ENCODE assay signal across 28 mouse cellular contexts in the genomic region with DNA sequence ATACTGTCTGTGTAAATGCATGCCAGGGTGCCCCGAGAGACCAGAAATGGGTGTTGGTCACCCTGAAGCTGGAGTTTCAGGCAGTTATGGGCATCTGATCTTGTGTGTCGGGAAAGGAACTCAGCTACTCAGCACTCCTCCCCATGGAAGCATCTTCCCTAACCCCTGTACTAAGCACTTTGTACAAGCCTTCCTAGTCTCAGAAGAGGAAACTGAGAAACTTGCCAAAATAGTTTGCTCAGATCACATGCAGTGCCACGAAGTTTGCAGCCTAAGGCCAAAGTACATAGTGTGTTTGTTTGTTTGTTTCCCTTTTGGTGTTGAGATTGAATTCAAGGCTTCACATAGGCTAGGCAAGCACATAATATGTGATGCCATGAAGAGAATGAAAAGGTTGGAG. TPM values are rescaled to one million over a fixed set of nuclear protein-coding genes. Genes with fewer than 3 reads are reported as not detected.
DNase-seq lines count a peak whose midpoint lies in the region; ATAC-seq and TF ChIP-seq lines count a peak whose summit lies in the region.
"Had no signal": no experiment of that assay in that cellular context is flagged by ENCODE, and none has a peak within 500 bp of the region (broad histone marks: within the 10 kb centered on the region; RNA-seq: fewer than 3 reads in every experiment).

No protein-coding gene starts in this region.

- DNase-seq in gastrocnemius, adult 2 months, result no peak
- no peak for DNase-seq in gastrocnemius, adult 8-10 months (ENCODE audit: low spot score in 2 of 2)
- peak; percentile 66 to 76 for DNase-seq in kidney, adult 8-10 months
- no peak for DNase-seq in kidney, postnatal 4 days
- DNase-seq in liver, adult 2 months (ENCODE audit: extremely low read depth, low read depth, low spot score), result peak; percentile 85
- DNase-seq in kidney, postnatal 36 days, result peak; percentile 70 to 73
- no peak for DNase-seq in forebrain, embryonic 14.5 days (ENCODE audit: low spot score)
- DNase-seq: adrenal gland, adult 8-10 months; cerebellum, adult 18-20 months; cerebellum, postnatal 10 days; gastrocnemius, postnatal 10 days; heart, postnatal 36 days; liver; thymus, postnatal 14 days had no signal

- peaks cover 11% of the 10 kb centered on the region for H3K4me1 ChIP-seq in liver, adult 2 months (ENCODE audit: control insufficient read depth, insufficient read depth, low read length)
- 0 out of 2 replicates have a peak, but pooled peaks cover 6% of the 10 kb centered on the region for H3K4me1 ChIP-seq in liver, embryonic 12.5 days
- H3K4me1 ChIP-seq in forebrain, embryonic 14.5 days (ENCODE audit: control insufficient read depth, insufficient read depth, low read length), result peaks cover 2% of the 10 kb centered on the region; the same call in 1 of the 2 replicates
- H3K4me1 ChIP-seq: embryonic facial prominence, embryonic 13.5 days; hindbrain, embryonic 12.5 days; midbrain, embryonic 13.5 days had no signal

- WGBS in liver, adult 2 months, result 33% methylated on average over 3 of the region's 3 CpGs
- 57% methylated on average over 3 of the region's 3 CpGs for WGBS in liver, embryonic 12.5 days (ENCODE audit: insufficient replicate concordance)
- 87% methylated on average over 3 of the region's 3 CpGs for WGBS in forebrain, embryonic 14.5 days

- no peak overlapping the region for H3K9ac ChIP-seq in liver, adult 2 months (ENCODE audit: low read depth, low read length)
- H3K9ac ChIP-seq in liver, embryonic 12.5 days, result no peak overlapping the region
- no peak overlapping the region for H3K9ac ChIP-seq in forebrain, embryonic 14.5 days (ENCODE audit: low read length)
- H3K9ac ChIP-seq: embryonic facial prominence, embryonic 13.5 days; heart, embryonic 15.5 days; hindbrain, embryonic 12.5 days; lung, embryonic 15.5 days; midbrain, embryonic 13.5 days had no signal

- H3K27me3 ChIP-seq in liver, adult 2 months (ENCODE audit: control insufficient read depth, insufficient read depth, low read length), result no peaks in the 10 kb centered on the region
- H3K27me3 ChIP-seq in liver, embryonic 12.5 days (replicated peaks), result no peaks in the 10 kb centered on the region
- H3K27me3 ChIP-seq in forebrain, embryonic 14.5 days (replicated peaks; ENCODE audit: control insufficient read depth, insufficient read depth, low read length), result no peaks in the 10 kb centered on the region
- H3K27me3 ChIP-seq: CH12.LX; embryonic facial prominence, embryonic 13.5 days; heart, embryonic 15.5 days; hindbrain, embryonic 12.5 days; lung, embryonic 15.5 days; midbrain, embryonic 13.5 days had no signal

- no peak overlapping the region for H3K4me2 ChIP-seq in liver, embryonic 12.5 days
- no peak overlapping the region for H3K4me2 ChIP-seq in forebrain, embryonic 14.5 days (ENCODE audit: low read length)
- H3K4me2 ChIP-seq: embryonic facial prominence, embryonic 13.5 days; heart, embryonic 15.5 days; hindbrain, embryonic 12.5 days; lung, embryonic 15.5 days; midbrain, embryonic 13.5 days had no signal

- peaks cover 5% of the 10 kb centered on the region; the same call in 1 of the 2 replicates for H3K79me2 ChIP-seq in liver, adult 2 months (ENCODE audit: control insufficient read depth, insufficient read depth, low read length)

- H3K27ac ChIP-seq in gastrocnemius, adult 2 months, result peak overlapping the region; percentile 38
- peak overlapping the region; percentile 25; the same call in 1 of the 2 replicates for H3K27ac ChIP-seq in liver, adult 2 months (replicated peaks; ENCODE audit: insufficient read depth, low read depth, low read length)
- no peak overlapping the region for H3K27ac ChIP-seq in liver, embryonic 12.5 days
- H3K27ac ChIP-seq in forebrain, embryonic 14.5 days (ENCODE audit: low read depth, low read length), result no peak overlapping the region
- H3K27ac ChIP-seq: embryonic facial prominence, embryonic 13.5 days; forebrain, embryonic 10.5 days; heart, embryonic 10.5 days; heart, embryonic 15.5 days; hindbrain, embryonic 12.5 days; hindbrain, postnatal 0 days; lung, embryonic 15.5 days; midbrain, embryonic 13.5 days had no signal

- intact Hi-C loops in gastrocnemius, adult 2 months (cut with DNase I), result loop anchor here (5.0 kb wide), 1 partner anchor 123 kb away; the partner anchor contains the start of genes Iqcg and Rpl35a

- H3K36me3 ChIP-seq in liver, adult 2 months (ENCODE audit: control insufficient read depth, insufficient read depth, low read length), result peaks cover 5% of the 10 kb centered on the region; the same call in 1 of the 2 replicates
- no peaks in the 10 kb centered on the region for H3K36me3 ChIP-seq in liver, embryonic 12.5 days
- no peaks in the 10 kb centered on the region for H3K36me3 ChIP-seq in forebrain, embryonic 14.5 days (ENCODE audit: control insufficient read depth, insufficient read depth, low read length)
- H3K36me3 ChIP-seq: embryonic facial prominence, embryonic 13.5 days; forebrain, embryonic 10.5 days; heart, embryonic 10.5 days; heart, embryonic 15.5 days; hindbrain, embryonic 12.5 days; lung, embryonic 15.5 days; midbrain, embryonic 13.5 days had no signal

- no peak for ATAC-seq in liver, embryonic 12.5 days
- no peak for ATAC-seq in forebrain, embryonic 14.5 days
- ATAC-seq: activated CD4-positive, CD25-positive, alpha-beta regulatory T cell, adult 4 months; forebrain, embryonic 16.5 days; hindbrain, postnatal 0 days; intestine, embryonic 16.5 days; midbrain, embryonic 13.5 days had no signal

- no peaks in the 10 kb centered on the region for H3K9me3 ChIP-seq in liver, embryonic 12.5 days (replicated peaks)
- H3K9me3 ChIP-seq in forebrain, embryonic 14.5 days (replicated peaks; ENCODE audit: control insufficient read depth, low read length), result no peaks in the 10 kb centered on the region
- H3K9me3 ChIP-seq: embryonic facial prominence, embryonic 13.5 days; forebrain, embryonic 10.5 days; heart, embryonic 10.5 days; heart, embryonic 15.5 days; hindbrain, embryonic 12.5 days; lung, embryonic 15.5 days; midbrain, embryonic 13.5 days had no signal

- TF ChIP-seq CTCF in gastrocnemius, adult 2 months (IDR thresholded peaks at IDR 0.05), result no peak
- no peak for TF ChIP-seq CTCF in liver, adult 2 months (IDR thresholded peaks at IDR 0.05; ENCODE audit: low read depth, low read length)

- no peak for TF ChIP-seq POLR2A in liver, adult 2 months (IDR thresholded peaks at IDR 0.05; ENCODE audit: extremely low read depth, insufficient read depth, low read length)

- no peak overlapping the region for H3K4me3 ChIP-seq in gastrocnemius, adult 2 months
- H3K4me3 ChIP-seq in liver, adult 2 months (ENCODE audit: insufficient read depth, low read depth, low read length), result no peak overlapping the region
- no peak overlapping the region for H3K4me3 ChIP-seq in liver, embryonic 12.5 days
- no peak overlapping the region for H3K4me3 ChIP-seq in forebrain, embryonic 14.5 days (ENCODE audit: low read depth, low read length)
- H3K4me3 ChIP-seq: embryonic facial prominence, embryonic 13.5 days; forebrain, embryonic 10.5 days; heart, embryonic 10.5 days; heart, embryonic 15.5 days; hindbrain, embryonic 12.5 days; lung, embryonic 15.5 days; megakaryocyte, embryonic 14.5 days; midbrain, embryonic 13.5 days had no signal

RNA-seq across cellular contexts. Expression of gene Osbpl11, which starts 5.0 kb away (rescaled TPM):
- 10 to 100 TPM; 15.5 to 15.6 TPM for total RNA-seq in gastrocnemius, adult 2 months (2021)
- 10 to 100 TPM; 12.2 to 15.4 (median 15.0) TPM for total RNA-seq in gastrocnemius, adult 8-10 months (2022)
- 9.8 and 9.9 TPM in 2 replicates for total RNA-seq in liver, adult 2 months (2014; rRNA removed)
- polyA plus RNA-seq in liver, adult 2 months (2012; rRNA removed), result 6.3 TPM in 2 replicates
- polyA plus RNA-seq in liver, embryonic 12.5 days (2016; fragmentation: Nextera tagmentation; extraction: Ambion mirVana), result 11.0 and 11.2 TPM in 2 replicates
- polyA plus RNA-seq in forebrain, embryonic 14.5 days (2014; fragmentation: Nextera tagmentation; extraction: Ambion mirVana), result 14.3 and 16.4 TPM in 2 replicates

Comparison
In these comparisons a context has a peak if more than half of its experiments do, and no peak if none do; other contexts are left out.
1. DNase-seq: peak in kidney, adult 8-10 months (2 of 2), liver, adult 2 months (single experiment) and kidney, postnatal 36 days (2 of 2); none in gastrocnemius, adult 2 months (single experiment), gastrocnemius, adult 8-10 months (0 of 2), kidney, postnatal 4 days (0 of 2) and forebrain, embryonic 14.5 days (single experiment).
2. H3K27ac ChIP-seq: peak in gastrocnemius, adult 2 months (single experiment) and liver, adult 2 months (single experiment); none in liver, embryonic 12.5 days (single experiment) and forebrain, embryonic 14.5 days (single experiment).